Mouse (Mus musculus) midbrain, embryonic 11.5 days (tissue): ENCODE data around the gene Dennd1c. TPM values are rescaled to one million over a fixed set of nuclear protein-coding genes. Genes with fewer than 3 reads are reported as not detected.

Experiments
- ATAC-seq: fragments of 200-750 bp; cut with Nextera tagmentation; 2 replicates; pipeline ENCODE4 v1.8.0; 2017; ENCODE audit warnings: moderate TSS enrichment, moderate library complexity; ENCODE audit not compliant: low FRiP score
- DNase-seq: peaks from one replicate; pipeline ENCODE4 v3.0.0; 2015; ENCODE audit warnings: low spot score; ENCODE audit errors: missing footprints
- H3K27ac ChIP-seq: fragments of 300-500 bp; sonication (generic); 2 replicates; pipeline ENCODE4 v1.5.1; 2014; ENCODE audit warnings: low read depth, low read length
- H3K27me3 ChIP-seq: fragments of 300-500 bp; sonication (generic); 2 replicates; pipeline ENCODE4 v1.6.1; 2014; ENCODE audit warnings: mild to moderate bottlenecking, low read length, moderate library complexity, mixed read lengths; ENCODE audit not compliant: control insufficient read depth, insufficient read depth
- H3K36me3 ChIP-seq: fragments of 300-500 bp; sonication (generic); 2 replicates; pipeline ENCODE4 v1.6.1; 2014; ENCODE audit warnings: mild to moderate bottlenecking, low read length, moderate library complexity, mixed read lengths; ENCODE audit not compliant: control insufficient read depth, insufficient read depth
- H3K4me1 ChIP-seq: fragments of 300-500 bp; sonication (generic); 2 replicates; pipeline ENCODE4 v1.6.1; 2014; ENCODE audit warnings: low read length; ENCODE audit not compliant: control insufficient read depth, insufficient read depth
- H3K4me2 ChIP-seq: fragments of 300-500 bp; sonication (generic); 2 replicates; pipeline ENCODE4 v1.6.1; 2014; ENCODE audit warnings: mild to moderate bottlenecking, moderate library complexity
- H3K4me3 ChIP-seq: fragments of 300-500 bp; sonication (generic); 2 replicates; pipeline ENCODE4 v1.5.1; 2014; ENCODE audit warnings: low read depth, low read length
- H3K9ac ChIP-seq: fragments of 300-500 bp; sonication (generic); 2 replicates; pipeline ENCODE4 v1.6.1; 2014; ENCODE audit warnings: low read length
- H3K9me3 ChIP-seq: fragments of 300-500 bp; sonication (generic); 2 replicates; pipeline ENCODE4 v1.6.1; 2016; ENCODE audit warnings: low read length; ENCODE audit not compliant: control insufficient read depth
- WGBS: fragments of 180-500 bp; shearing (Covaris S2); extraction: QIAGEN DNeasy Blood & Tissue Kit; methylation state at CpG from one replicate; pipeline ENCODE4 v1.1.7; 2014; 5-methylcytosine and 5-hydroxymethylcytosine counted together
- polyA plus RNA-seq: library from polyadenylated mRNA; unstranded; fragments of >200 nt; fragmentation: Nextera tagmentation; extraction: Ambion mirVana; gene quantifications from 2 replicates; pipeline ENCODE4 v1.2.1, GENCODE M21; 2014

Gene Dennd1c
- polyA plus RNA-seq, 1 experiment from 2014 or later, result 2.2 TPM

- no peak for DNase-seq
- no peak overlapping the region for H3K4me2 ChIP-seq
- 84% methylated on average over 1 of the region's 1 CpGs for WGBS
- no peaks in the 10 kb centered on the region for H3K9me3 ChIP-seq
- H3K4me1 ChIP-seq, result peaks cover 3% of the 10 kb centered on the region
- no peaks in the 10 kb centered on the region for H3K27me3 ChIP-seq
- H3K4me3 ChIP-seq, result no peak overlapping the region
- no peak for ATAC-seq
- H3K36me3 ChIP-seq, result no peaks in the 10 kb centered on the region
- H3K9ac ChIP-seq, result no peak overlapping the region
- no peak overlapping the region for H3K27ac ChIP-seq
Measured at GRCm38 (mm10) chr17:57110005-57110404, 31.7 kb upstream of the Dennd1c start.

GRCm38 (mm10) chr17:57108666-57109171 lies 30.4 kb upstream of the Dennd1c start:
- peak; percentile 75 for DNase-seq
- ATAC-seq, result no peak
- Histone ChIP-seq H3K36me3 (no peaks in the 10 kb centered on the region), H3K27me3 (no peaks in the 10 kb centered on the region), H3K4me1 (peaks cover 9% of the 10 kb centered on the region), H3K4me3 (no peak overlapping the region), H3K4me2 (no peak overlapping the region), H3K9me3 (no peaks in the 10 kb centered on the region), H3K27ac (no peak overlapping the region), H3K9ac (no peak overlapping the region)
- 60% methylated on average over 5 of the region's 5 CpGs for WGBS

- no peaks in the 10 kb centered on the region for H3K27me3 ChIP-seq
- H3K4me1 ChIP-seq, result peaks cover 9% of the 10 kb centered on the region
- no peak overlapping the region for H3K9ac ChIP-seq
- no peak overlapping the region for H3K27ac ChIP-seq
- no peaks in the 10 kb centered on the region for H3K9me3 ChIP-seq
- ATAC-seq (no peak), DNase-seq (peak; percentile 28)
- H3K36me3 ChIP-seq, result no peaks in the 10 kb centered on the region
- H3K4me3 ChIP-seq, result no peak overlapping the region
- 91% methylated on average over 7 of the region's 7 CpGs for WGBS
- H3K4me2 ChIP-seq, result no peak overlapping the region
Measured at GRCm38 (mm10) chr17:57108040-57108665, 29.8 kb upstream of the Dennd1c start.

GRCm38 (mm10) chr17:57107064-57107463 lies 28.8 kb upstream of the Dennd1c start:
- no peaks in the 10 kb centered on the region for H3K27me3 ChIP-seq
- no peak for ATAC-seq
- WGBS, result 87% methylated on average over 5 of the region's 5 CpGs
- no peak overlapping the region for H3K9ac ChIP-seq
- peaks cover 9% of the 10 kb centered on the region for H3K4me1 ChIP-seq
- H3K4me3 ChIP-seq, result no peak overlapping the region
- no peak overlapping the region for H3K4me2 ChIP-seq
- no peaks in the 10 kb centered on the region for H3K9me3 ChIP-seq
- no peak overlapping the region for H3K27ac ChIP-seq
- peak; percentile 61 for DNase-seq
- H3K36me3 ChIP-seq, result no peaks in the 10 kb centered on the region

- WGBS, result 7% methylated on average over 9 of the region's 9 CpGs
- Histone ChIP-seq H3K27me3 (no peaks in the 10 kb centered on the region), H3K4me3 (peak overlapping the region; percentile 65), H3K4me2 (peak overlapping the region; percentile 84), H3K4me1 (peaks cover 9% of the 10 kb centered on the region), H3K9ac (peak overlapping the region; percentile 82), H3K9me3 (no peaks in the 10 kb centered on the region), H3K27ac (no peak overlapping the region), H3K36me3 (no peaks in the 10 kb centered on the region)
- no peak for ATAC-seq
- DNase-seq, result peak; percentile 89
Measured at GRCm38 (mm10) chr17:57106035-57106368, 27.7 kb upstream of the Dennd1c start.

- H3K27ac ChIP-seq, result no peak within 1 kb of the TSS
- no peaks in the 10 kb centered on the region for H3K9me3 ChIP-seq
- H3K27me3 ChIP-seq, result no peaks in the 10 kb centered on the region
- peak; percentile 90 for ATAC-seq
- under 1% methylated on average over 53 of the region's 61 CpGs for WGBS
- peak within 1 kb of the TSS; percentile 82 for H3K9ac ChIP-seq
- H3K4me3 ChIP-seq, result peak within 1 kb of the TSS; percentile 65
- no peaks in the 10 kb centered on the region for H3K36me3 ChIP-seq
- peak; percentile 97 for DNase-seq
- H3K4me2 ChIP-seq, result peak within 1 kb of the TSS; percentile 84
- H3K4me1 ChIP-seq, result peaks cover 9% of the 10 kb centered on the region
Measured at GRCm38 (mm10) chr17:57105181-57106034, 27.1 kb upstream of the Dennd1c start, which contains the start of gene Tnfsf9. Tnfsf9 (plus strand) TSS chr17:57105325.

GRCm38 (mm10) chr17:57104496-57104895 lies 26.2 kb upstream of the Dennd1c start:
- H3K9ac ChIP-seq, result peak overlapping the region; percentile 82
- peaks cover 9% of the 10 kb centered on the region for H3K4me1 ChIP-seq
- DNase-seq, result no peak
- H3K36me3 ChIP-seq, result no peaks in the 10 kb centered on the region
- no peaks in the 10 kb centered on the region for H3K9me3 ChIP-seq
- H3K27me3 ChIP-seq, result no peaks in the 10 kb centered on the region
- H3K4me3 ChIP-seq, result peak overlapping the region; percentile 65
- peak overlapping the region; percentile 84 for H3K4me2 ChIP-seq
- no peak overlapping the region for H3K27ac ChIP-seq
- peak; percentile 19; the same call in 1 of the 2 replicates for ATAC-seq
- 40% methylated on average over 4 of the region's 4 CpGs for WGBS

- H3K9ac ChIP-seq, result no peak overlapping the region
- H3K27me3 ChIP-seq, result no peaks in the 10 kb centered on the region
- peak; percentile 35 for DNase-seq
- ATAC-seq, result no peak
- no peak overlapping the region for H3K4me2 ChIP-seq
- H3K36me3 ChIP-seq, result no peaks in the 10 kb centered on the region
- H3K4me1 ChIP-seq, result peaks cover 9% of the 10 kb centered on the region
- H3K4me3 ChIP-seq, result no peak overlapping the region
- no peak overlapping the region for H3K27ac ChIP-seq
- WGBS, result 95% methylated on average over 2 of the region's 2 CpGs
- no peaks in the 10 kb centered on the region for H3K9me3 ChIP-seq
Measured at GRCm38 (mm10) chr17:57102276-57102675, 24.0 kb upstream of the Dennd1c start.
